Mouse (Mus musculus) frontal cortex, postnatal 14 days (tissue): Measurements from ENCODE around the gene Ncoa6.
A peak's percentile ranks its signal among the peaks of the same experiment; 100 is the strongest.
"Not testable (repeated sequence)": the region's sequence is repeated elsewhere in the genome, so short reads cannot be mapped to it uniquely, and the experiment has no call there.

ENCODE experiments used
- DNase-seq, 2 experiments: peaks; one replicate each; pipeline ENCODE4 v3.0.0; 2022; ENCODE audit warnings: low spot score in 2 of 2

Gene Ncoa6

DNA sequence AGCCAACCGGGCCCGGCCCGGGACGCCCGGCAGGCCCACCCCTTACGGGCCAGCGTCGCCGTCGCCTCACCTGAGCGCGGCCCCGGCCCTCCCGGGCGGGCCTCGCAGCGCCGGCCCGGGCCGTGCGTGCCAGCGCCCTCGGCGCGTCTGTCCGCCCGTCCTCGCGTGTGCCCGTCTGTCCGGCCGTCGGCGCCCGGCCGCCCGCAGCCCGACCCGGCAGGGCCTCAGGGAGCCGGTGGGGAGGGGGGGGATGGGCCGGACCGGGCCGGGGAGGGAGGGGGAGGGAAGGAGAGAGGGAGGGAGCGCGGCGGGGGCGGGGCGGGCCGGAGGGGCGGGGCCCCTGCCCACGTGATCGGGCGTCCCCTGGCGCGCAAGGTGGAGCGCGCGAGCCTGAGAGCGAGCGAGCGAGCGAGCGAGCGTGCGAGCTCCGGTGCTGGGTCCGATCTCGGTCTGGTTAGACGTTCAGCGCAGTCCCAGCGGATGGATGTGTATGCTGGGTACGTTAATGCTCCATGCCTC lies at the start of gene Ncoa6:
Ncoa6 (minus strand) TSS at position 325 of the 519 bp plus-strand sequence.
- peak in 1 of 2 experiments; percentile 38 for DNase-seq

GRCm38 (mm10) chr2:155518531-155519270 lies 45.0 kb upstream of the Ncoa6 start:
- no peak for DNase-seq

DNA sequence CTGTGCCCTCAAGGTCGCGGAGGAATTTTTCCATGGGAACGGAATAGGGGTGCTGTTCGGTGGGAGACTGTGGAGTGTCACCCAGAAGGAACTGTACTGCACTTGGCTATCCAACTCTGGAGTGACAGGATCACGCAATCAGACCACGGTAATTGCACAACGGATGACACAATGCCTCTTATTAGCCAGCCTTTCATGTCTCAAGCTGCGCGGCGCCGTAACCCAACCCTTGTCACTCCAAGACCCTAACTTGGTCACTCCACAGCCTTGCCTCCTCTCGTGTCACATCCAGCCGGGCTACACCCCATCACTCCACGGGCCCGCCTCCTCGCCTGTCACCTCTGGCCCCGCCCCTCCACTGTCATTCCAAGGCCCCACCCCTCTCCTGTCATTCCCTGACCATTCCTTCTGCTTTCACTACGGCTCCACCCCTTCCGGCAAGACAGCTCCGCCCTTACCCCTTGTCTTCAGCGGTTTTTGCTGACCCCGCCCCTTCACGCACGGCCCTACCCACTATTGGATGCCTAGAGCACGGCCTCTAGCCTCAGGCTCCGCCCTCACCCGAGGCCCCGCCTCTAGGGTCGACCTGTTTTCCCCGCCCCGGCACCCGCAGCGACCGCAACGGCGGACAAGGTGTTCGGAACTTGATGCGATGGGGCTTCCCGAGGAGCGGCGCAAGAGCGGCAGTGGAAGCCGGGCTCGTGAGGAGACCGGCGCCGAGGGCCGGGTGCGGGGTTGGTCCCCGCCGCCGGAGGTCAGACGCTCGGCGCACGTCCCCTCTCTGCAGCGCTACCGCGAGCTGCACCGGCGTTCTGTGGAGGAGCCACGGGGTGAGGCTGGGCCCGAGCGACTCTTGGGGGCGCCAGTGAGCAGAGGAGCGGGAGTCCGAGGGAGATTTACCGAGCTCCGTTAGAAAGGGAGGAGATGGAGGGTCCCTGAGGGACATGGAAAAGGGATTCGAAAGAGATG lies 44.0 kb upstream of the Ncoa6 start, which contains the start of the genes Acss2 and Ggt7:
Acss2 (plus strand) TSS at position 494 of the 969 bp plus-strand sequence.
Ggt7 (minus strand) TSS at position 783 of the 969 bp plus-strand sequence.
- peak; percentile 98 for DNase-seq

- peak in 1 of 2 experiments; percentile 66 for DNase-seq
Measured at GRCm38 (mm10) chr2:155515941-155516340, 42.2 kb upstream of the Ncoa6 start.

GRCm38 (mm10) chr2:155514666-155515065 lies 41.0 kb upstream of the Ncoa6 start:
- DNase-seq = peak; percentile 77 to 78

DNA sequence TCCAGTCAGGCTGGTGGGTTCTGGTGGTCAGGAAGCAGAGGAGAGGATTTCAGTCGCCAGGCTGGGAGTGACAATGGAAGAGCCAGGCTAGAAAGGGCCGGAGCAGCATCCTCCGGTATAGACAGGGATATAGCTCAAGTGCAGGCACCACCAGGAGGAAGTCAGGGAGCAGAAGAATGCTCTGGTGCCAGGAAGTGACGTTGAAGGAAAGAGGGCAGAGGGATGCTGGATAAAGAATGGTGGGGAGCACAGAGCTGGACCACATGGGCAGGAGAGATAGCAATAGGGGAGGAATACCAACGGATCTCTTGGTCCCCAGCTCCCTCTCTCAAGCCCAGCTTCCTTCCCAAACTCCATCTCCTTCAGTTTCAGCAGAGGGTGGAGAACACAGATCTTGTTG lies 39.8 kb upstream of the Ncoa6 start:
- no peak for DNase-seq

GRCm38 (mm10) chr2:155512479-155512878 lies 38.8 kb upstream of the Ncoa6 start:
- DNase-seq = no peak

DNA sequence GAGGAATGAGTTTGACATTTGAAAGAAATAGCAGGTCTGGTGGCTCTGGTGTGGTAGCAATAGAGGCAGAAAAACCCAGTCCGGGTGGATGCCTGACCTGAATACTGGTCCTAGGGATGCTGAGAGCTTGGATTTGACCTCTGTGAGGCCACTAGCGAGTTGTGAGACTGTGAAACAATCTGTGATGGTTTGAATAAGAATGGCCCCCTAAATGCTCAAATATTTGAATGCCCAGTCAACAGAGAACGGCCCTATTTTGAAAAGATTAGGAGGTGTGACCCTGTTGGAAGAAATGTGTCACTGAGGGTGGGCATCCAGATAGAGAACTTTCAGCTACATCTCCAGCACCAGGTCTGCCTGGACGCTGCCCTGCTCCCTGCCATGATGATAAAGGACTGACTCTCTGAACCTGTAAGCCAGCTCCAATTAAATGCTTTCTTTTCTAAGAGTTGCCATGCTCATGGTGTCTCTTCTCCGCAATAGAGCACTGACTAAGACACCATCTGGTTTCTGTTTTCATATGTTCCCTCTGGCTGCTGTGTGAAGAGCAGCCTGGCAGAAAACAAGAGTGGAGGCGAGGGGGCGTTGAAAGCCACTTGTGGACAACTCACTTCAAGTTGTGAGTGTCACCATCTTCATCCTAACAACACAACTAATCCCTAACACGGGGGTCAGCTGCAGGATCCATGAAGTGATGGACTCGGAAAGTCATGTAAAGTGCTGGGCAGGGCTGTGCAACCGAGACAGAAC lies 34.2 kb upstream of the Ncoa6 start:
- no peak for DNase-seq

DNA sequence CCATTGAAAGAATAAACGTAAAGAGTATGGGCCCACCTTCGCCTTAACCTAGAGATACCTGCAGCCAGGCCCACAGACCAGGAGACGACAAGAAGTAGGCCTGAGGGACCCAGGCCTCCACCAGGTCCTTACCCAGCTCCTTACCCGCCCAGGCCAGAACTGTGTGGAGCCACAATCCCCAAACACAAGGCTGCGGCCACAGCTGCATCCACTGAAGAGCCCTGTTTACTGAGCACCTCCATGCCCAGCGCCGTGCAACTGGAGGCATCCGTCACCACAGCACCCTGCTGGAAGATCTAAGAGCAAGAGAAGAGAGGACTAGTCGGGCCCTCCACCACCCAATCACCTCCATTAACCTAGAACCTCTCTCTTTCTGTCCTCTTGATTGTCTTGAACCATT lies 32.1 kb upstream of the Ncoa6 start:
- DNase-seq = no peak

- no peak for DNase-seq
Measured at GRCm38 (mm10) chr2:155504440-155505355, 31.0 kb upstream of the Ncoa6 start.

- DNase-seq = no peak
Measured at GRCm38 (mm10) chr2:155502596-155502995, 28.9 kb upstream of the Ncoa6 start.

DNA sequence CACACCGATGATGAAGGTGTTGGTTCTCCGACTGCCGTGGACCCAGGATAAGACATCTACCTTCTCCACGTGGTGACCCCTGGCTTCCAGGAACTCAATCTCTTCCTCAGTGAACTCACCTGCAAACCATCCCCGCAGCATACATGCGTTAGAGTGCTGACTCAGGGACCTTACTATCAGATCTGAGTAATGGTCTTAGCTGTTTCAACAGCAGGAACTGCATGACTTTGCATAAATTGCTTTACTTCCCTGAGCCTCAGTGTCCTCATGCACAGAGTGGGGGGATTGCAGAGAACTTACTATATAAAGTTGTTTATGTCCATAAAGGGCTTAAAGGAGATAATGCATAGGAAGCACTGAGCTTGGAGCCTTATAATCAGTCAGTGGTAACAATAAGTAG lies 17.3 kb upstream of the Ncoa6 start:
- no peak for DNase-seq

- DNase-seq = peak in 1 of 2 experiments; percentile 24
Measured at GRCm38 (mm10) chr2:155482021-155482420, 8.3 kb upstream of the Ncoa6 start.

GRCm38 (mm10) chr2:155472671-155473569 lies 774 bp downstream of the Ncoa6 start:
- peak in 1 of 2 experiments; percentile 36 for DNase-seq

DNA sequence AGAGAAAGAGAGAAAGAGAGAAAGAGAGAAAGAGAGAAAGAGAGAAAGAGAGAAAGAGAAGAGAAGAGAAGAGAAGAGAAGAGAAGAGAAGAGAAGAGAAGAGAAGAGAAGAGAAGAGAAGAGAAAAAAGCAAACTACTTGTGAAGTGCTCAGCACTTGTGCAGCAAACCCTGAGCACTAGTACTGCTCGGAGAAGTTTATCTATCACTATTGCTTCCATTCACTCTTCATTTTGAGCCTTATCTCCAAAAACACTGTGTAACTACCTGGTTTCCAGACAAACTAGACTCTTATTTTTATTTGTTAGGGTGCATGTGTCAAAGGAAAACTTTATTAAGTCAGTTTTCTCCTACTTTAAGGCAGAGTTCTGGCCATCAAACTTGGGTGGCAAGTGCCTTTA lies 6.8 kb downstream of the Ncoa6 start:
- DNase-seq = no peak

GRCm38 (mm10) chr2:155453591-155453990 lies 20.1 kb downstream of the Ncoa6 start:
- DNase-seq = no peak

DNA sequence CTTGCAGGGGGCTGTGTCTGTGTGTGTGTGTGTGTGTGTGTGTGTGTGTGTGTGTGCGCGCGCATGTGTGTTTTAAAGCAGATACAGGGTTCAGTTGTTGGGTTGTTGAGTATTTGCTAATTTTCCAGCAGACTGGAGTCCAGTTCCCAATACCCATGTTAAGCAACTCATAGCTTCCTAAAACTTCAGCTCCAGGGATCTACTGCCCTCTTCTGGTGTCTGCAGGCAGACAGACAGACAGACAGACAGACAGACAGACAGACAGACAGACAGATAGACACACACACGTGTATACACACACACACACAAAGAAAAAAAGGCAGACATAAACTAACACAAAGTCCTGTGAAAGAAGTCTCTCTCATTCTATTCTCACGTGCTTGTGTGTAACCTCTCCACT lies 22.4 kb downstream of the Ncoa6 start:
- DNase-seq = no peak

DNA sequence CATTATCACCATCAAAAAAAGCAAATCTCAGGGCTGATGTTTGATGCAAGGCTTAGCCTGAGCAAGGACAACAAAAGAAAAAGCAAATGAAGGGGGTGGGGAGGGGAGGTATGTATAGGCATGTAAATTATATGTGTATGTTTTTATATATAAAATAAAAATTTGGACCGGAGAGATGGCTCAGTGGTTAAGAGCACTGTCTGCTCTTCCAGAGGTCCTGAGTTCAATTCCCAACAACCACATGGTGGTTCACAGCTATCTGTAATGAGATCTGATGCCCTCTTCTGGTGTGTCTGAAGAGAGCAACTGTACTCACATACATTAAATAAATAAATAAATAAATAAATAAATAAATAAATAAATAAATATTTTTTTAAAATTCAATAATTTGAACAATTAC lies 25.8 kb downstream of the Ncoa6 start:
- DNase-seq = not testable (repeated sequence)

GRCm38 (mm10) chr2:155443446-155443845 lies 30.2 kb downstream of the Ncoa6 start:
- DNase-seq = no peak
